In the genomic region with DNA sequence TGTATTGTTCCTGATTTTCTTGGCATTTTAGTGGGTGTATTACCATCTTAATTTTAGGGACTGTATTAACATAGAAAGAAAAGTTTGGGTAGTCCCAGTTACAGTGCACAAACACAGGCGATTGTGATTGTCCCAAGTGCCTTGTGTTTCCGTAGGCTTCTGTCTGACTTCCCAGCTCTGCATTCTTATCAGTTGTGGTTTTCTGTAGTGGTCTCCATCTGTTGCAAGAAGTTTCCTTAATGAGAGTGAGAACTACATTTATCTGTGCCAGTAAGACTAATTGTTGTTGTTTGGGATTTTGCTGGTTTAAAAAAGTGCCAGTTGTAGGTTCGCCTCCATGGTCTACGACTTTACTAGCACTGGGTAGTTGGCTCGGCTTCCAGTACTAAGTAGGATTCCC, we compare ENCODE assay signal across 24 mouse cellular contexts.
DNase-seq lines count a peak whose midpoint lies in the region; ATAC-seq and TF ChIP-seq lines count a peak whose summit lies in the region.
"Had no signal": no experiment of that assay in that cellular context is flagged by ENCODE, and none has a peak within 500 bp of the region (broad histone marks: within the 10 kb centered on the region; RNA-seq: fewer than 3 reads in every experiment).

No protein-coding gene starts in this region.

- no peak overlapping the region for H3K27ac ChIP-seq in MEL (ENCODE audit: control insufficient read depth, low read depth, low read length)
- H3K27ac ChIP-seq: embryonic facial prominence, embryonic 13.5 days; embryonic facial prominence, embryonic 15.5 days; forebrain, embryonic 10.5 days; forebrain, embryonic 12.5 days had no signal

- no peak for TF ChIP-seq CTCF in MEL (IDR thresholded peaks at IDR 0.05 in 2 of 3, conservative IDR thresholded peaks at IDR 0.05 in 1 of 3; ENCODE audit: control insufficient read depth in 1 of 3, insufficient read depth in 1 of 3, low read depth in 2 of 3, low read length in 3 of 3, poor library complexity in 1 of 3, severe bottlenecking in 1 of 3)

- H3K4me3 ChIP-seq in MEL (ENCODE audit: control insufficient read depth in 1 of 2, insufficient read depth in 1 of 2, low read depth in 2 of 2, low read length in 2 of 2): no peak overlapping the region
- H3K4me3 ChIP-seq: embryonic facial prominence, embryonic 13.5 days; embryonic facial prominence, embryonic 15.5 days; erythroblast, embryonic 14.5 days; forebrain, embryonic 10.5 days; forebrain, embryonic 12.5 days had no signal

- ATAC-seq in common myeloid progenitor, adult 5-6 weeks (replicated peaks; ENCODE audit: low read depth, poor library complexity, severe bottlenecking): peak; percentile 89
- peak; percentile 70 for ATAC-seq in megakaryocyte progenitor cell, adult 5-6 weeks (replicated peaks; ENCODE audit: poor library complexity)
- ATAC-seq in megakaryocyte, adult 5-6 weeks (ENCODE audit: poor library complexity, severe bottlenecking): no peak
- ATAC-seq: activated CD4-positive, CD25-positive, alpha-beta regulatory T cell, adult 4 months; CD4-positive, CD25-positive, alpha-beta regulatory T cell, adult 4 months; forebrain, embryonic 14.5 days; forebrain, embryonic 16.5 days; Patski had no signal

- TF ChIP-seq POLR2A in MEL (IDR thresholded peaks at IDR 0.05; ENCODE audit: control insufficient read depth in 1 of 2, insufficient read depth in 1 of 2, low read depth in 1 of 2, low read length in 2 of 2, poor library complexity in 1 of 2): no peak

- peak; percentile 70 to 74; a peak in 3 of 4 replicates for TF ChIP-seq EP300 in MEL (IDR thresholded peaks at IDR 0.05; ENCODE audit: low read depth in 1 of 2, low read length in 2 of 2)

- H3K27me3 ChIP-seq in MEL (ENCODE audit: control insufficient read depth in 1 of 2, insufficient read depth in 2 of 2, low read length in 2 of 2): no peaks in the 10 kb centered on the region
- H3K27me3 ChIP-seq: CH12.LX; embryonic facial prominence, embryonic 13.5 days; embryonic facial prominence, embryonic 15.5 days; forebrain, embryonic 12.5 days; Patski had no signal

- H3K9me3 ChIP-seq in MEL (replicated peaks; ENCODE audit: insufficient read depth, low read length): no peaks in the 10 kb centered on the region
- H3K9me3 ChIP-seq: embryonic facial prominence, embryonic 13.5 days; embryonic facial prominence, embryonic 15.5 days; forebrain, embryonic 10.5 days; forebrain, embryonic 12.5 days; G1E had no signal

- peaks cover 4 to 8% of the 10 kb centered on the region in 2 experiments for H3K4me1 ChIP-seq in MEL (ENCODE audit: control insufficient read depth in 1 of 2, insufficient read depth in 2 of 2, low read length in 2 of 2)
- H3K4me1 ChIP-seq: embryonic facial prominence, embryonic 13.5 days; embryonic facial prominence, embryonic 15.5 days; forebrain, embryonic 10.5 days; forebrain, embryonic 12.5 days had no signal

- DNase-seq in MEL (ENCODE audit: low read depth, low spot score): peak; percentile 75
- no peak for DNase-seq in cerebellum, adult 9-11 months
- DNase-seq in thymus, postnatal 36 days: no peak
- no peak for DNase-seq in urinary bladder, adult 2 months (ENCODE audit: low spot score)
- DNase-seq: adrenal gland, adult 2 months; adrenal gland, postnatal 10 days; adrenal gland, postnatal 25 days; B cell, adult 2 months; embryo, embryonic 11 days had no signal

- H3K9ac ChIP-seq in MEL (ENCODE audit: control insufficient read depth, low read depth, low read length, poor library complexity, severe bottlenecking): no peak overlapping the region
- H3K9ac ChIP-seq: embryonic facial prominence, embryonic 13.5 days; embryonic facial prominence, embryonic 15.5 days; forebrain, embryonic 12.5 days had no signal

- peaks cover 4 to 14% of the 10 kb centered on the region in 2 experiments for H3K36me3 ChIP-seq in MEL (ENCODE audit: control insufficient read depth in 1 of 2, insufficient read depth in 2 of 2, low read length in 2 of 2)

- no peaks in the 10 kb centered on the region for H3K79me2 ChIP-seq in MEL (ENCODE audit: control insufficient read depth, insufficient read depth, low read length, poor library complexity)

- no peak for TF ChIP-seq RAD21 in MEL (IDR thresholded peaks at IDR 0.05; ENCODE audit: low read depth, low read length)

TF ChIP-seq in MEL, 35 proteins besides CTCF, POLR2A, EP300 and RAD21:
- TF ChIP-seq SMC3 (IDR thresholded peaks at IDR 0.05; ENCODE audit: low read depth, low read length) (no peak), UBTF (IDR thresholded peaks at IDR 0.05; ENCODE audit: borderline replicate concordance, insufficient read depth, low read depth, low read length) (no peak), GATA1 (IDR thresholded peaks at IDR 0.05; ENCODE audit: low read depth, low read length) (peak; percentile 91), BHLHE40 (IDR thresholded peaks at IDR 0.05; ENCODE audit: borderline replicate concordance, low read depth, low read length) (no peak), MYC (IDR thresholded peaks at IDR 0.05; ENCODE audit: low read depth, low read length) (no peak), KAT2A (conservative IDR thresholded peaks at IDR 0.05; ENCODE audit: low read depth, low read length) (no peak), MYB (IDR thresholded peaks at IDR 0.05; ENCODE audit: low read depth, low read length) (no peak), GABPA (IDR thresholded peaks at IDR 0.05; ENCODE audit: low read depth, low read length) (no peak), MAFK (IDR thresholded peaks at IDR 0.05; ENCODE audit: borderline replicate concordance, low read depth, low read length) (no peak), TAL1 (IDR thresholded peaks at IDR 0.05; ENCODE audit: low read length) (peak; percentile 29; the same call in 1 of the 2 replicates), NELFE (IDR thresholded peaks at IDR 0.05; ENCODE audit: low read depth, low read length) (no peak), MAX (IDR thresholded peaks at IDR 0.05; ENCODE audit: low read length) (no peak), USF2 (IDR thresholded peaks at IDR 0.05; ENCODE audit: borderline replicate concordance in 1 of 2, insufficient read depth in 1 of 2, low read depth in 1 of 2, low read length in 2 of 2) (no peak), ZC3H11A (IDR thresholded peaks at IDR 0.05; ENCODE audit: low read depth, low read length) (no peak), CHD1 (IDR thresholded peaks at IDR 0.05; ENCODE audit: low read depth, low read length) (no peak), JUND (IDR thresholded peaks at IDR 0.05; ENCODE audit: low read depth, low read length) (no peak), ZMIZ1 (IDR thresholded peaks at IDR 0.05; ENCODE audit: low read depth, low read length) (no peak), NRF1 (IDR thresholded peaks at IDR 0.05; ENCODE audit: insufficient read depth, low read depth, low read length, poor library complexity, severe bottlenecking) (no peak), ELF1 (IDR thresholded peaks at IDR 0.05; ENCODE audit: low read depth, low read length) (no peak), POLR2AphosphoS2 (IDR thresholded peaks at IDR 0.05; ENCODE audit: low read length) (no peak), E2F4 (IDR thresholded peaks at IDR 0.05; ENCODE audit: borderline replicate concordance, low read depth, low read length) (no peak), MEF2A (IDR thresholded peaks at IDR 0.05; ENCODE audit: extremely low read depth, insufficient replicate concordance, low read depth, low read length, poor library complexity, severe bottlenecking) (no peak), POLR2AphosphoS5 (IDR thresholded peaks at IDR 0.05; ENCODE audit: borderline replicate concordance, low read depth, low read length) (no peak), ZNF384 (IDR thresholded peaks at IDR 0.05; ENCODE audit: low read depth, low read length) (0 out of 2 replicates have a peak, but pooled peaks have one; percentile 17), TBP (IDR thresholded peaks at IDR 0.05; ENCODE audit: low read depth, low read length) (no peak), MXI1 (IDR thresholded peaks at IDR 0.05; ENCODE audit: low read depth, low read length) (no peak), USF1 (IDR thresholded peaks at IDR 0.05; ENCODE audit: low read depth, low read length) (no peak), ZKSCAN1 (IDR thresholded peaks at IDR 0.05; ENCODE audit: low read depth, low read length) (no peak), HCFC1 (IDR thresholded peaks at IDR 0.05; ENCODE audit: low read depth, low read length) (no peak), CHD2 (IDR thresholded peaks at IDR 0.05; ENCODE audit: low read length) (no peak), MAZ (IDR thresholded peaks at IDR 0.05; ENCODE audit: low read depth, low read length) (no peak), SIN3A (IDR thresholded peaks at IDR 0.05; ENCODE audit: low read length) (peak; percentile 50; the same call in 1 of the 2 replicates), ETS1 (IDR thresholded peaks at IDR 0.05; ENCODE audit: low read depth, low read length) (peak; percentile 79), TCF12 (IDR thresholded peaks at IDR 0.05; ENCODE audit: low read depth, low read length) (peak; percentile 55), RCOR1 (IDR thresholded peaks at IDR 0.05; ENCODE audit: low read depth, low read length) (peak; percentile 84)
